Mouse (Mus musculus): ENCODE data around the gene Snd1.

Gene Snd1

GRCm38 (mm10) chr6:28919346-28919745, 444.4 kb downstream of the Snd1 start:
- in situ Hi-C loops (cut with MboI; ENCODE audit: unreplicated experiment in 2 of 2) = no loop called here

- in situ Hi-C loops (cut with MboI; ENCODE audit: unreplicated experiment in 2 of 2) = no loop called here
Observed at GRCm38 (mm10) chr6:28922371-28922770, 447.4 kb downstream of the Snd1 start.

- in situ Hi-C loops (cut with MboI; ENCODE audit: unreplicated experiment in 2 of 2) = no loop called here
Observed at GRCm38 (mm10) chr6:28923091-28923824, 448.3 kb downstream of the Snd1 start.

- in situ Hi-C loops (cut with MboI; ENCODE audit: unreplicated experiment in 2 of 2) = no loop called here
Observed at GRCm38 (mm10) chr6:28923837-28924236, 448.9 kb downstream of the Snd1 start.

- in situ Hi-C loops (cut with MboI; ENCODE audit: unreplicated experiment in 2 of 2) = loop anchor here in 1 of 2 experiments (25.0 kb wide), 2 partner anchors 359 to 1266 kb away; partner anchors contain the start of gene Fam71f2
Observed at GRCm38 (mm10) chr6:28927987-28928386, 453.0 kb downstream of the Snd1 start.

- in situ Hi-C loops (cut with MboI; ENCODE audit: unreplicated experiment in 2 of 2) = loop anchor here in 1 of 2 experiments (25.0 kb wide), 2 partner anchors 358 to 1267 kb away; partner anchors contain the start of gene Fam71f2
Observed at GRCm38 (mm10) chr6:28929169-28929803, 454.3 kb downstream of the Snd1 start.

GRCm38 (mm10) chr6:28931234-28931633, 456.3 kb downstream of the Snd1 start:
- in situ Hi-C loops (cut with MboI; ENCODE audit: unreplicated experiment in 2 of 2) = loop anchor here in 1 of 2 experiments (25.0 kb wide), 2 partner anchors 356 to 1269 kb away; partner anchors contain the start of gene Fam71f2

GRCm38 (mm10) chr6:28931636-28932327, 456.8 kb downstream of the Snd1 start:
- in situ Hi-C loops (cut with MboI; ENCODE audit: unreplicated experiment in 2 of 2) = loop anchor here in 1 of 2 experiments (25.0 kb wide), 2 partner anchors 356 to 1269 kb away; partner anchors contain the start of gene Fam71f2

- in situ Hi-C loops (cut with MboI; ENCODE audit: unreplicated experiment in 2 of 2) = loop anchor here in 1 of 2 experiments (25.0 kb wide), 2 partner anchors 355 to 1270 kb away; partner anchors contain the start of gene Fam71f2
Observed at GRCm38 (mm10) chr6:28932328-28932937, 457.5 kb downstream of the Snd1 start.

GRCm38 (mm10) chr6:28935736-28936135, 460.8 kb downstream of the Snd1 start:
- in situ Hi-C loops (cut with MboI; ENCODE audit: unreplicated experiment in 2 of 2) = loop anchor here in 1 of 2 experiments (25.0 kb wide), 2 partner anchors 352 to 1273 kb away; partner anchors contain the start of gene Fam71f2

- in situ Hi-C loops (cut with MboI; ENCODE audit: unreplicated experiment in 2 of 2) = loop anchor here in 1 of 2 experiments (25.0 kb wide), 2 partner anchors 340 to 1285 kb away; partner anchors contain the start of gene Fam71f2
Observed at GRCm38 (mm10) chr6:28947254-28947653, 472.3 kb downstream of the Snd1 start.

GRCm38 (mm10) chr6:28949269-28949668, 474.3 kb downstream of the Snd1 start:
- in situ Hi-C loops (cut with MboI; ENCODE audit: unreplicated experiment in 2 of 2) = loop anchor here in 1 of 2 experiments (25.0 kb wide), 2 partner anchors 338 to 1287 kb away; partner anchors contain the start of gene Fam71f2

GRCm38 (mm10) chr6:28955581-28955980, 480.6 kb downstream of the Snd1 start:
- in situ Hi-C loops (cut with MboI; ENCODE audit: unreplicated experiment in 2 of 2) = no loop called here

- in situ Hi-C loops (cut with MboI; ENCODE audit: unreplicated experiment in 2 of 2) = no loop called here
Observed at GRCm38 (mm10) chr6:28957486-28957885, 482.5 kb downstream of the Snd1 start.

GRCm38 (mm10) chr6:28963178-28963577, 488.2 kb downstream of the Snd1 start:
- in situ Hi-C loops (cut with MboI; ENCODE audit: unreplicated experiment in 2 of 2) = no loop called here

- in situ Hi-C loops (cut with MboI; ENCODE audit: unreplicated experiment in 2 of 2) = no loop called here
Observed at GRCm38 (mm10) chr6:28965264-28965663, 490.3 kb downstream of the Snd1 start.

- in situ Hi-C loops (cut with MboI; ENCODE audit: unreplicated experiment in 2 of 2) = no loop called here
Observed at GRCm38 (mm10) chr6:28969615-28970014, 494.7 kb downstream of the Snd1 start.

GRCm38 (mm10) chr6:28970711-28971110, 495.8 kb downstream of the Snd1 start:
- in situ Hi-C loops (cut with MboI; ENCODE audit: unreplicated experiment in 2 of 2) = no loop called here

GRCm38 (mm10) chr6:28974498-28974897, 499.6 kb downstream of the Snd1 start:
- in situ Hi-C loops (cut with MboI; ENCODE audit: unreplicated experiment in 2 of 2) = no loop called here

GRCm38 (mm10) chr6:28975106-28975505, 500.2 kb downstream of the Snd1 start:
- in situ Hi-C loops (cut with MboI; ENCODE audit: unreplicated experiment in 2 of 2) = no loop called here

Data from v-Abl transformed pro-B cells (cell line).